Mouse (Mus musculus): ENCODE measurements at regions not wholly inside any gene's neighbourhood (a gene's known extent, or its start where the extent isn't known, plus 50 kb on each side); places are given as distances from the start of the nearest gene placed in this dataset.

- DNase-seq: no peak
Observed at GRCm38 (mm10) chr17:7467638-7468037, 82.4 kb upstream of the Unc93a2 start.

GRCm38 (mm10) chr17:7464901-7465300, 79.6 kb upstream of the Unc93a2 start:
- no peak for DNase-seq

- DNase-seq: peak; percentile 89
Observed at GRCm38 (mm10) chr17:7461164-7461563, 75.9 kb upstream of the Unc93a2 start.

DNA sequence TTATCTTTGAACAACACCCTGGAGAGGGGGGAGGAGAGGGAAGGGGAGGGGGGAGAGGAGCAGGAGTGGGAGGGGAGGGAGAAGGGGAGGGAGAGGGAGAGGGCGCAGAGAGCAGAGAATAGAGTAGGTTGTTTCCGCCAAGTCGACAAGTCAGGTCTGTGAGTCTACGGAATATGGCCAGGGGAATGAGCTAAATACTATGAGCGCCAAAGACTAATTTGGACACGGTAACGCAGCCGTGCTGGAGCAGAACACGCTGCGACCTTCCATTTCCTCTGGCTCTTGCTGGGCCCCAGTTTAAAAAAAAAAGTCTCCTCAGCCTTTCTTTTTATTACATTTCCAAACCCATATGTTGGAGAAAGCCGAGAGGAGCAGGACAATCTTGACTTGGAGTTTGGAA, 71.7 kb upstream of the Unc93a2 start:
- no peak for DNase-seq

GRCm38 (mm10) chr17:7443822-7444221, 58.6 kb upstream of the Unc93a2 start:
- no peak for DNase-seq

GRCm38 (mm10) chr17:7435075-7435474, 49.8 kb upstream of the Unc93a2 start:
- no peak for DNase-seq

Data from heart, adult 11 months (tissue).